Mouse (Mus musculus) embryonic facial prominence, embryonic 14.5 days (tissue): ENCODE data around the gene 4931428F04Rik. TPM values are rescaled to one million over a fixed set of nuclear protein-coding genes. Genes with fewer than 3 reads are reported as not detected.
"Not testable (repeated sequence)": the region's sequence is repeated elsewhere in the genome, so short reads cannot be mapped to it uniquely, and the experiment has no call there.

Experiments used
- ATAC-seq: fragments of 200-750 bp; cut with Nextera tagmentation; 2 replicates; pipeline ENCODE4 v1.8.0; 2017; ENCODE audit warnings: low read depth, moderate number of reproducible peaks, moderate TSS enrichment
- DNase-seq: peaks from one replicate; pipeline ENCODE4 v3.0.0-alpha.2; 2015; ENCODE audit warnings: low spot score
- H3K27ac ChIP-seq: fragments of 300-500 bp; sonication (generic); replicated peaks from 2 replicates; pipeline ENCODE4 v1.5.1; 2014; ENCODE audit warnings: low read depth, mild to moderate bottlenecking, low read length, moderate library complexity
- H3K27me3 ChIP-seq: fragments of 300-500 bp; sonication (generic); replicated peaks from 2 replicates; pipeline ENCODE4 v1.6.1; 2014; ENCODE audit warnings: low read length; ENCODE audit not compliant: control insufficient read depth, insufficient read depth
- H3K36me3 ChIP-seq: fragments of 300-500 bp; sonication (generic); 2 replicates; pipeline ENCODE4 v1.6.1; 2014; ENCODE audit warnings: low read length, mixed read lengths; ENCODE audit not compliant: control insufficient read depth, insufficient read depth
- H3K4me1 ChIP-seq: fragments of 300-500 bp; sonication (generic); 2 replicates; pipeline ENCODE4 v1.6.1; 2014; ENCODE audit warnings: antibody characterized with exemption, low read length; ENCODE audit not compliant: control insufficient read depth, insufficient read depth
- H3K4me2 ChIP-seq: fragments of 300-500 bp; sonication (generic); 2 replicates; pipeline ENCODE4 v1.6.1; 2014; ENCODE audit warnings: low read depth, mild to moderate bottlenecking, low read length, moderate library complexity, mixed read lengths
- H3K4me3 ChIP-seq: fragments of 300-500 bp; sonication (generic); 2 replicates; pipeline ENCODE4 v1.5.1; 2014; ENCODE audit warnings: low read depth, mild to moderate bottlenecking, low read length
- H3K9ac ChIP-seq: fragments of 300-500 bp; sonication (generic); 2 replicates; pipeline ENCODE4 v1.6.1; 2014; ENCODE audit warnings: low read depth, mild to moderate bottlenecking, low read length, moderate library complexity, mixed read lengths
- H3K9me3 ChIP-seq: fragments of 300-500 bp; sonication (generic); 2 replicates; pipeline ENCODE4 v1.6.1; 2016; ENCODE audit warnings: low read length; ENCODE audit not compliant: control insufficient read depth
- WGBS: fragments of 180-500 bp; shearing (Covaris S2); extraction: QIAGEN DNeasy Blood & Tissue Kit; methylation state at CpG from one replicate; pipeline ENCODE4 v1.1.7; 2014; 5-methylcytosine and 5-hydroxymethylcytosine counted together
- microRNA counts: library from miRNA; unstranded; fragments of <30 nt; microRNA quantifications from one replicate; lab custom pipeline; 2017
- microRNA-seq: library from miRNA; unstranded; fragments of <30 nt; microRNA quantifications from one replicate; pipeline ENCODE4, GENCODE M21; 2016; ENCODE audit warnings: borderline number of aligned reads
- polyA plus RNA-seq: library from polyadenylated mRNA; unstranded; fragments of >200 nt; fragmentation: Nextera tagmentation; extraction: Ambion mirVana; gene quantifications from 2 replicates; pipeline ENCODE4 v1.2.1, GENCODE M21; 2014

4931428F04Rik gene
- polyA plus RNA-seq, 1 experiment from 2014 or later: 8.1 TPM

DNA sequence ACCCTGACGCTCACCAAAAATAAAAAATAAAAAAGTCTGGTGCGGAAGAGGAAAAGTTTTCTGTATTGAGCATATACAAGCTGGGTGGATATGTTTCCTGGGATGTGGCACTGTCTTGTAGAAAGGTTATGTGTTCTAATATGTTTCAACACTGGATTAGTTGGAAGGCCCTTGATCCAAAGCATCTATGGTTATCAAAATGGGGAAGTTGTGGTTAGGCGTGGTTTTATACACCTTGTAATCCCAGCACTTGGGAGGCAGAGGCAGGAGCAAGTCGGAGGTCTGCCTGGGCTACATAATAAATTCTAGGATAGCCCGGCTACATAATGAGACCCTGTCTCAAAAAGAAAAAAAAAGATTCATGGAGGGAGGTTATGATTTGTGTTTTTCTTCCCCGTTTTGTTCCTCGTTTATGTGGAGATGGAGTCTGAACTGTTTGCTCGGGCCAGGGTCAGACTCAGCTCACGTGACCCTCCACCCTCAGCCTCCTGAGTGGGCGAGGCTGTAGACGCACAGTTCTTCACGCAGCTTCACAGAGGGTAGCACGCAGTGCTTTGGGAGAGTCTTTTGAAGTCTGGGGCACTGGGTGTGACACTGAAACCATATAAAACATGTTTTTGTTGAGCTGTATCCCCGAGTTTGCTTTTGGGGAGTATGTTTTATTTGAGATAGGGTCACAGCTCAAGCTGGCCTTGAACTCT is 52.1 kb downstream of the 4931428F04Rik start:
- no peak overlapping the region for H3K9ac ChIP-seq
- no peak for ATAC-seq
- no peak overlapping the region for H3K27ac ChIP-seq
- no peak for DNase-seq
- no peaks in the 10 kb centered on the region for H3K9me3 ChIP-seq
- WGBS: 92% methylated on average over 14 of the region's 14 CpGs
- no peak overlapping the region for H3K4me3 ChIP-seq
- peaks cover 53% of the 10 kb centered on the region for H3K36me3 ChIP-seq
- no peak overlapping the region for H3K4me2 ChIP-seq
- no peaks in the 10 kb centered on the region for H3K27me3 ChIP-seq
- no peaks in the 10 kb centered on the region for H3K4me1 ChIP-seq

DNA sequence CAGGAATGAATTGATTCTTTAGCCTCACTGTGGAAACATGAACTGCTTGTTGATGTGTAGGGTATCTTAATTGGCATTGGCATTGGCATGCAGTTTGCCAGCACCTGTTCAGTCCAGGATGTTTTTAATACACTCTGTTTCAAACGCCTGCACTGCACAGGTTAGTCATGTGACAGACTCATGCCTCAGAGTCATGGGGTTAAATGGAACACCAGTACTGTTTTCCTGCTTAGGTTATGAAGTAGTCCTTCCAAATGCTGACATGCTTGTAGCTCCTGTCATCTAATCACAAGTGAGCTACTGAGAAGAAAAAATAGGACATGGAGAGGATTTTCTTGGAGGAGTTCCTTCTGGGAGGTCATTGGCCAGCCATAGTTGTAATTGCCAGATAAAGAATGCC is 54.5 kb downstream of the 4931428F04Rik start:
- H3K27me3 ChIP-seq: no peaks in the 10 kb centered on the region
- DNase-seq: no peak
- H3K4me3 ChIP-seq: no peak overlapping the region
- WGBS: 64% methylated on average over 1 of the region's 1 CpGs
- no peak for ATAC-seq
- no peak overlapping the region for H3K4me2 ChIP-seq
- no peaks in the 10 kb centered on the region for H3K4me1 ChIP-seq
- H3K9ac ChIP-seq: no peak overlapping the region
- no peaks in the 10 kb centered on the region for H3K9me3 ChIP-seq
- no peak overlapping the region for H3K27ac ChIP-seq
- H3K36me3 ChIP-seq: peaks cover 30% of the 10 kb centered on the region

DNA sequence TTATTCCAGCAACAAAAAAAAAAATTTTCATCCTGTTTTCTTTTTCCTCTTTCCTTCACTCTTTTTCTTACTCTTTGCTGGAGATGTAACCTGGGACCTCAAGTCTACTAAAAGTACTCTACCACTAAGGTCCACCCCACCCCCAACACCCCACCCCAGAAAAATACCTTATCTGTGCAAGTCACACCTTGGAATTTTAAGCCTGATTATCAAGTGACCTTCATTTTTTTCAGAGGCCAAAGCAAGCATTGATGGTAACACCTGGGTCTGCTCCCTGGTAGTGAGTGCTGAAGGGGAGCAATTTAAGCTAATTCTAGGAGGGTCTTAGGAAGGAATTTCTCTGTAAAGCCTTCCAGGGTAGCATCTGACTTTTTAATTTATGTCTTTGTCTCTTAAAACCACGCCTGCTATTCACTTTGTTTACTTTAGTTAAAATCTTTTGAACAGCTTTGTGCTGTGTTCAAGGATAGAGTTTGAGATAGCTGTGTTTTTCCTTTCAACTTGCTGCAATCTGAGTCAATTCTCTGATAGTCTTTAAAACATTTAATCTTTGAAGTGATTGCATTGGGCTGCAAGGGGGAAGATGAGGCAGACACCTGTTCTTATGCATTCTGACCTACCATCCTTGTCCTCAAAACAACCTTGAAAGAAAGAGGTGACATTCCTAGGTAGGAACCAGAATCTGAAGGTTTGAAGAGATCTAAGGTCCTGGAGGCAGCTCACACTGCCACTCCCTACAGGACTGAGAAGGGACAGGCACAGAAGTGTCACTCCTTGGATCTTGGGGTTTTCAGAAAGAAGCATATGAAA is 56.3 kb downstream of the 4931428F04Rik start:
- ATAC-seq (no peak), DNase-seq (no peak)
- H3K4me2 ChIP-seq: no peak overlapping the region
- H3K4me1 ChIP-seq: no peaks in the 10 kb centered on the region
- no peaks in the 10 kb centered on the region for H3K9me3 ChIP-seq
- H3K9ac ChIP-seq: no peak overlapping the region
- H3K36me3 ChIP-seq: peaks cover 11% of the 10 kb centered on the region; the same call in 1 of the 2 replicates
- H3K27me3 ChIP-seq: no peaks in the 10 kb centered on the region
- 70% methylated on average over 1 of the region's 1 CpGs for WGBS
- no peak overlapping the region for H3K4me3 ChIP-seq
- no peak overlapping the region for H3K27ac ChIP-seq

DNA sequence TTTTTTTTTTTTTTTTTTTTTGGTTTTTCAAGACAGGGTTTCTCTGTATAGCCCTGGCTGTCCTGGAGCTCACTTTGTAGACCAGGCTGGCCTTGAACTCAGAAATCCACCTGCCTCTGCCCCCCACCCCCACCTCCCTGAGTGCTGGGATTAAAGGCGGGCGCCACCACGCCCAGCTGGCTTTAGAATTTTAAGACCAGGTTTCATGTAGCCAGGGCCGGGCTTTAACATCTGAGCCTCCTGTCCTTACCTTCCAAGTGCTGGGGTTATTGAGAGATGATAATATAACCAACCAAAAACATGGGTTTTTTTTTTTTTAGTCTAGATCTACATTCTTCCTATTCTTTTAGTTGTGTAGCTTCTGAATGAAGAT is 57.4 kb downstream of the 4931428F04Rik start:
- H3K9ac ChIP-seq, ATAC-seq, H3K27me3 ChIP-seq, H3K4me3 ChIP-seq, DNase-seq, H3K9me3 ChIP-seq, H3K27ac ChIP-seq, H3K4me2 ChIP-seq, H3K4me1 ChIP-seq: not testable (repeated sequence)
- H3K36me3 ChIP-seq: peaks cover 11% of the 10 kb centered on the region; the same call in 1 of the 2 replicates
- whole genome bisulfite sequencing: 91% methylated on average over 4 of the region's 4 CpGs

DNA sequence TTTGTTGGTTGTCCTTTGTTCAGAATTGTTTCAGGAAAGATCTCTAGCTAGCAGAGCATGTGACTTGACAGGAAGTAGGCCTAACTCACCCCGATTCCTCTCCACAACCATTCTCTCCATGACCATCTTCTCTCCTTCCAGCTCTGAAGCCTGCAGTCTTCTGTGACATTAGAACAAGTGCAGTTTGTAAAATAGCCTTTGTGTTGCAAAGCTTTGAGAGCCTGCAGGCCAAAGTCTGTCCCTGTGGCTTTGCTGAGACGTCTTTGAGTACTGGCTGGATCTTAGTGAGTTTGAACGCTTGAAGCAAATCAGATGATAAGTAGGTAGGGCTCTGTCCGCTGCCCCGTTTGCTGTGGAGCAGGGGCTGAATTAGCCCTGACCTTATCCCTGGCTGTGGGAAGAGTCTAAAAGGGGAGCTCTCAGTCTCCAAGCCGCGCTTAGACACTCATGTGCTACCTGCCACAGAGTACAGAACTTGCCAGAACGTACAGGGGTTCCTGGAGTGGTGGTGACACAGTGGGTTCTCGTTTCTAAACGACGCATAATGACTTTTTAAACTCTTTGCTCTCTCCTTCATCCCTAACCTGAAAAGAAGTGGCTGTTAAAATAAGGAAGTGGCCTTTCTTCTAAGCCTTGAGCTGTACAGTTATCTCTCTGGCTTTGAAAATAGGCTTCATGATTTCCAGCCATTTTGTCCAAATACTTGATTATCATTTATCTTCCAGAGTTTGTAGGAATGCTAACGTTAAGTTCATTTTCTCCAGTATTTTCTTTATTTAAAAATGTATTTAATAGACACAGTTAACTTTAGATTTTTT is 58.0 kb downstream of the 4931428F04Rik start:
- ATAC-seq (no peak), DNase-seq (no peak)
- 81% methylated on average over 12 of the region's 12 CpGs for WGBS
- Histone ChIP-seq H3K4me1 (peaks cover 1% of the 10 kb centered on the region; the same call in 1 of the 2 replicates), H3K27ac (no peak overlapping the region), H3K9ac (no peak overlapping the region), H3K27me3 (no peaks in the 10 kb centered on the region), H3K36me3 (peaks cover 11% of the 10 kb centered on the region; the same call in 1 of the 2 replicates), H3K4me2 (no peak overlapping the region), H3K4me3 (no peak overlapping the region), H3K9me3 (no peaks in the 10 kb centered on the region)

MicroRNA genes within 50 kb of the gene (microRNA counts, 519-probe panel; counts per million panel counts)
- 1,862 counts per million, percentile 12 among the panel's probes with 10 or more counts for microRNA mmu-miR-328 (lab: Ali Mortazavi, UCI)

Small RNA genes within 50 kb of the gene (microRNA-seq; reads per million reads assigned to microRNA genes)
- gene Gm27320: not detected
- gene Mir328: 182 reads per million, percentile 58 among the genes with 10 or more reads in this experiment

Other genes starting within 250 kb of the 4931428F04Rik start
- not detected in 2 replicates for gene Ces3a, start 241.3 kb downstream of the 4931428F04Rik start, polyA plus RNA-seq
- gene Ces3b, start 206.1 kb downstream of the 4931428F04Rik start, polyA plus RNA-seq: not detected in 2 replicates
- not detected in 2 replicates for gene Ces4a, start 158.1 kb downstream of the 4931428F04Rik start, polyA plus RNA-seq
- gene Cbfb, start 119.2 kb downstream of the 4931428F04Rik start, polyA plus RNA-seq: 104 and 112 TPM in 2 replicates
- gene D230025D16Rik, start 64.7 kb downstream of the 4931428F04Rik start, polyA plus RNA-seq: 25.4 and 27.0 TPM in 2 replicates
- gene B3gnt9, start 34.7 kb downstream of the 4931428F04Rik start, polyA plus RNA-seq: 37.0 and 42.8 TPM in 2 replicates
- 21.1 and 23.3 TPM in 2 replicates for gene Tradd, start 25.3 kb downstream of the 4931428F04Rik start, polyA plus RNA-seq
- gene Fbxl8, start 25.2 kb downstream of the 4931428F04Rik start, polyA plus RNA-seq: 2.9 and 3.2 TPM in 2 replicates
- 0.38 and 0.49 TPM in 2 replicates for gene Hsf4, start 20.1 kb downstream of the 4931428F04Rik start, polyA plus RNA-seq
- 5.3 and 5.4 TPM in 2 replicates for gene Nol3, start 13.7 kb downstream of the 4931428F04Rik start, polyA plus RNA-seq
- gene Exoc3l, start 6.2 kb upstream of the 4931428F04Rik start, polyA plus RNA-seq: 7.7 and 8.9 TPM in 2 replicates
- 72.2 and 73.8 TPM in 2 replicates for gene E2f4, start 7.8 kb upstream of the 4931428F04Rik start, polyA plus RNA-seq
- 5.1 and 7.4 TPM in 2 replicates for gene Elmo3, start 15.7 kb upstream of the 4931428F04Rik start, polyA plus RNA-seq
- 1.4 and 2.4 TPM in 2 replicates for gene Lrrc29, start 36.4 kb upstream of the 4931428F04Rik start, polyA plus RNA-seq
- 112 and 132 TPM in 2 replicates for gene Tmem208, start 36.5 kb upstream of the 4931428F04Rik start, polyA plus RNA-seq
- gene Fhod1, start 58.1 kb upstream of the 4931428F04Rik start, polyA plus RNA-seq: 2.4 and 2.7 TPM in 2 replicates
- gene Slc9a5, start 59.0 kb upstream of the 4931428F04Rik start, polyA plus RNA-seq: 3.0 and 3.3 TPM in 2 replicates
- 0.25 and 0.63 TPM in 2 replicates for gene Plekhg4, start 83.4 kb upstream of the 4931428F04Rik start, polyA plus RNA-seq
- not detected in 2 replicates for gene Kctd19, start 123.6 kb upstream of the 4931428F04Rik start, polyA plus RNA-seq
- gene Lrrc36, start 123.7 kb upstream of the 4931428F04Rik start, polyA plus RNA-seq: 0.46 and 0.58 TPM in 2 replicates
- 186 and 243 TPM in 2 replicates for gene Tppp3, start 181.7 kb upstream of the 4931428F04Rik start, polyA plus RNA-seq
- gene Zdhhc1, start 207.0 kb upstream of the 4931428F04Rik start, polyA plus RNA-seq: 30.1 and 38.6 TPM in 2 replicates
- 1.1 and 2.2 TPM in 2 replicates for gene Hsd11b2, start 228.9 kb upstream of the 4931428F04Rik start, polyA plus RNA-seq